Mouse (Mus musculus): Measurements from ENCODE around the gene Foxn3. TPM values are rescaled to one million over a fixed set of nuclear protein-coding genes. Genes with fewer than 3 reads are reported as not detected.

Gene Foxn3
- polyA plus RNA-seq, 1 experiment from 2014 or later: 69.1 TPM

- H3K27ac ChIP-seq (ENCODE audit: low read depth): no peak overlapping the region
- H3K36me3 ChIP-seq (ENCODE audit: insufficient read depth): no peaks in the 10 kb centered on the region
- no peak overlapping the region for H3K9ac ChIP-seq
- H3K9me3 ChIP-seq (ENCODE audit: low read depth, low read length): no peaks in the 10 kb centered on the region
- ATAC-seq (ENCODE audit: insufficient read depth) (no peak), DNase-seq (no peak)
- no peak overlapping the region for H3K4me2 ChIP-seq
- peaks cover 4% of the 10 kb centered on the region; the same call in 1 of the 2 replicates for H3K4me1 ChIP-seq (ENCODE audit: insufficient read depth)
- no peak overlapping the region for H3K4me3 ChIP-seq (ENCODE audit: low read depth, low read length)
- no peak for TF ChIP-seq CTCF (IDR thresholded peaks at IDR 0.05; ENCODE audit: low read depth)
- H3K27me3 ChIP-seq (ENCODE audit: insufficient read depth, low read length): no peaks in the 10 kb centered on the region
- WGBS: 62% methylated on average over 5 of the region's 5 CpGs
Measured at GRCm38 (mm10) chr12:99287081-99287480, 276.3 kb downstream of the Foxn3 start.

DNA sequence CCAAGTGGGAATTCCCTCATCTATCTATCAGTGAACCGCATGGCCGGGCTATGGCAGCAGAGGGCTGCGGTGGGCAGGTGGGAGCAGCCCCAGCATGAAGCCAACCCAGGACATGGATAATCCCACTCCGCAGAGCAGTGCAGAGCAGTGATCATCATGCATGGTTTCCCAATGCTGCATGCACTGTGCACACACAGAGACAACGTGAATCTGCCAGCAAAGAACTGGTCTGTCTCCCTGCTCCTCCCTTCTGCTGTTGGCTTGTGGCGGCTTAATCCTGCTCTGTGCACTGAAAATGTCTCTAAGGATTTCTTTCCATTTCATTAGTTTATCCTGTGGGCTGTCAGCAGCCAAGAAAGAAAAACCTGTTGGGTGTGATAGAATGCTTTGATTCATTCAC is 276.7 kb downstream of the Foxn3 start:
- no peak for TF ChIP-seq CTCF (IDR thresholded peaks at IDR 0.05; ENCODE audit: low read depth)
- Histone ChIP-seq H3K9me3 (ENCODE audit: low read depth, low read length) (no peaks in the 10 kb centered on the region), H3K4me3 (ENCODE audit: low read depth, low read length) (no peak overlapping the region), H3K9ac (no peak overlapping the region), H3K36me3 (ENCODE audit: insufficient read depth) (no peaks in the 10 kb centered on the region), H3K4me2 (no peak overlapping the region), H3K4me1 (ENCODE audit: insufficient read depth) (peaks cover 4% of the 10 kb centered on the region; the same call in 1 of the 2 replicates), H3K27ac (ENCODE audit: low read depth) (no peak overlapping the region), H3K27me3 (ENCODE audit: insufficient read depth, low read length) (no peaks in the 10 kb centered on the region)
- ATAC-seq (ENCODE audit: insufficient read depth) (no peak), DNase-seq (no peak)
- WGBS: 80% methylated on average over 6 of the region's 6 CpGs

- ATAC-seq (ENCODE audit: insufficient read depth) (no peak), DNase-seq (no peak)
- no peaks in the 10 kb centered on the region for H3K9me3 ChIP-seq (ENCODE audit: low read depth, low read length)
- H3K4me1 ChIP-seq (ENCODE audit: insufficient read depth): peaks cover 4% of the 10 kb centered on the region; the same call in 1 of the 2 replicates
- H3K4me3 ChIP-seq (ENCODE audit: low read depth, low read length): no peak overlapping the region
- H3K36me3 ChIP-seq (ENCODE audit: insufficient read depth): no peaks in the 10 kb centered on the region
- no peak overlapping the region for H3K9ac ChIP-seq
- no peaks in the 10 kb centered on the region for H3K27me3 ChIP-seq (ENCODE audit: insufficient read depth, low read length)
- WGBS: 82% methylated on average over 8 of the region's 8 CpGs
- H3K4me2 ChIP-seq: no peak overlapping the region
- H3K27ac ChIP-seq (ENCODE audit: low read depth): no peak overlapping the region; the same call in 1 of the 2 replicates
- TF ChIP-seq CTCF (IDR thresholded peaks at IDR 0.05; ENCODE audit: low read depth): no peak
Measured at GRCm38 (mm10) chr12:99285656-99286055, 277.7 kb downstream of the Foxn3 start.

DNA sequence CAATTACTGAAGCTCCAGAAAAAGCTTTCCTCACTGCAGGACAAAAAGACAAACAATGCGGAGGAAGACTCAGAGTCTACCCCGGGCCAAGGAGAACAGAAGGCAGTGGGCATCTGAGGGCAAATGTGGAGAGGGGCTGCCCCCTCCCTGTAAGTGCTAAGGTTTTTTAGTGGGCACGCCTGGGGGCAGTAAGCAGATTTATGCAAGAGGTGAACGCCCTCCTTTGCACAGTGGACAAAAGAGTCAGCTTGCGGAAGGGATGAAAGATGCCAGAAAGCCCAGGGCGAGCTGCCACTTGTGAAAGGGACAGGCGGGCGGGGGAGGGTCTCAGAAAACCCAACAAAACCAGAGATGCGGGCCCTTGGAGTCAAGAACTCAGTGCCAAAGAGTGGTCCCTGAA is 278.2 kb downstream of the Foxn3 start:
- TF ChIP-seq CTCF (IDR thresholded peaks at IDR 0.05; ENCODE audit: low read depth): no peak
- no peak overlapping the region; the same call in 1 of the 2 replicates for H3K27ac ChIP-seq (ENCODE audit: low read depth)
- 0 out of 2 replicates have a peak, but pooled peaks have one; percentile 13 for ATAC-seq (ENCODE audit: insufficient read depth)

GRCm38 (mm10) chr12:99284419-99285069 is 278.8 kb downstream of the Foxn3 start:
- peaks cover 4% of the 10 kb centered on the region; the same call in 1 of the 2 replicates for H3K4me1 ChIP-seq (ENCODE audit: insufficient read depth)

More for the DNA sequence above, 278.2 kb downstream of the Foxn3 start:
- Histone ChIP-seq H3K36me3 (ENCODE audit: insufficient read depth) (no peaks in the 10 kb centered on the region), H3K4me2 (no peak overlapping the region), H3K9me3 (ENCODE audit: low read depth, low read length) (no peaks in the 10 kb centered on the region), H3K9ac (no peak overlapping the region), H3K27me3 (ENCODE audit: insufficient read depth, low read length) (no peaks in the 10 kb centered on the region), H3K4me1 (ENCODE audit: insufficient read depth) (peaks cover 4% of the 10 kb centered on the region; the same call in 1 of the 2 replicates), H3K4me3 (ENCODE audit: low read depth, low read length) (no peak overlapping the region)
- DNase-seq: no peak
- 51% methylated on average over 9 of the region's 9 CpGs for WGBS

DNA sequence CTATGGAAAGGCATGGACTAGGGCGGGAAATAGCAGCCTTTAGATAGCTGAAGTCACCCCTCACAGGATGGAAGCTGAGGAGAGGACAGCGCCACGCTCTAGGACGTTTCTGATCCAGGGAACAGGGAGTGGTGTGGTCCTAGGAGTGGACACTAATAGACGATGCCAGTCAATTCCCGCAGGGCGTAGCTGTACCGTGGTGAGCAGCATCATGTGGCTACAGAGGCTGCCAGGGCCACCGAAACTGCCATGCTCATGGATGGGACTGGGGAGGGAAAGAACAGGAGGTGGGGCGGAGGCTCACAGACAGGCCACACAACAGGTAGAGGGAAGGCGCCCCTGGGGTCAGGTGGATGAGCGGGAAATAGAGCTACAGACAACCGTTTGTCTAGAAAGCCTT is 282.6 kb downstream of the Foxn3 start:
- Histone ChIP-seq H3K36me3 (ENCODE audit: insufficient read depth) (no peaks in the 10 kb centered on the region), H3K27me3 (ENCODE audit: insufficient read depth, low read length) (no peaks in the 10 kb centered on the region), H3K9me3 (ENCODE audit: low read depth, low read length) (no peaks in the 10 kb centered on the region), H3K9ac (no peak overlapping the region), H3K4me2 (no peak overlapping the region), H3K4me1 (ENCODE audit: insufficient read depth) (peaks cover 4% of the 10 kb centered on the region; the same call in 1 of the 2 replicates), H3K27ac (ENCODE audit: low read depth) (no peak overlapping the region), H3K4me3 (ENCODE audit: low read depth, low read length) (no peak overlapping the region)
- ATAC-seq (ENCODE audit: insufficient read depth) (no peak), DNase-seq (no peak)
- TF ChIP-seq CTCF (IDR thresholded peaks at IDR 0.05; ENCODE audit: low read depth): no peak
- WGBS: 87% methylated on average over 13 of the region's 13 CpGs

More at GRCm38 (mm10) chr12:99284419-99285069, 278.8 kb downstream of the Foxn3 start:
- peak overlapping the region; percentile 30; the same call in 1 of the 2 replicates for H3K27ac ChIP-seq (ENCODE audit: low read depth)
- 51% methylated on average over 8 of the region's 8 CpGs for WGBS
- DNase-seq: peak; percentile 44
- H3K27me3 ChIP-seq (ENCODE audit: insufficient read depth, low read length): no peaks in the 10 kb centered on the region
- no peak overlapping the region for H3K9ac ChIP-seq
- H3K36me3 ChIP-seq (ENCODE audit: insufficient read depth): no peaks in the 10 kb centered on the region
- H3K9me3 ChIP-seq (ENCODE audit: low read depth, low read length): no peaks in the 10 kb centered on the region
- no peak overlapping the region for H3K4me3 ChIP-seq (ENCODE audit: low read depth, low read length)
- H3K4me2 ChIP-seq: no peak overlapping the region
- peak; percentile 36; the same call in 1 of the 2 replicates for ATAC-seq (ENCODE audit: insufficient read depth)
- no peak for TF ChIP-seq CTCF (IDR thresholded peaks at IDR 0.05; ENCODE audit: low read depth)

GRCm38 (mm10) chr12:99280291-99280690 is 283.1 kb downstream of the Foxn3 start:
- 43% methylated on average over 4 of the region's 4 CpGs for WGBS
- no peak for TF ChIP-seq CTCF (IDR thresholded peaks at IDR 0.05; ENCODE audit: low read depth)

More at GRCm38 (mm10) chr12:99280291-99280690, 283.1 kb downstream of the Foxn3 start:
- no peak for ATAC-seq (ENCODE audit: insufficient read depth)
- no peak overlapping the region for H3K27ac ChIP-seq (ENCODE audit: low read depth)
- H3K4me1 ChIP-seq (ENCODE audit: insufficient read depth): peaks cover 4% of the 10 kb centered on the region; the same call in 1 of the 2 replicates
- H3K4me2 ChIP-seq: no peak overlapping the region
- H3K36me3 ChIP-seq (ENCODE audit: insufficient read depth): no peaks in the 10 kb centered on the region
- no peak overlapping the region for H3K4me3 ChIP-seq (ENCODE audit: low read depth, low read length)
- DNase-seq: no peak
- no peak overlapping the region for H3K9ac ChIP-seq
- no peaks in the 10 kb centered on the region for H3K9me3 ChIP-seq (ENCODE audit: low read depth, low read length)
- H3K27me3 ChIP-seq (ENCODE audit: insufficient read depth, low read length): no peaks in the 10 kb centered on the region
